Mouse (Mus musculus): ENCODE results near the gene Hcrt. TPM values are rescaled to one million over a fixed set of nuclear protein-coding genes. Genes with fewer than 3 reads are reported as not detected.
A peak's percentile ranks its signal among the peaks of the same experiment; 100 is the strongest.

Hcrt gene
- total RNA-seq (2022): not detected

- DNase-seq: no peak
These were observed at the start of gene Hcrt for GRCm38 (mm10) chr11:100762831-100763230. TSS of gene Hcrt (minus strand) at chr11:100762931.

- DNase-seq: no peak
These were observed 48.4 kb upstream of the Hcrt start for GRCm38 (mm10) chr11:100811132-100811531.

- DNase-seq: no peak
These were observed 47.8 kb upstream of the Hcrt start for GRCm38 (mm10) chr11:100810516-100810915.

GRCm38 (mm10) chr11:100806380-100807305 lies 43.9 kb upstream of the Hcrt start:
- DNase-seq: no peak

- DNase-seq: no peak
These were observed 42.8 kb upstream of the Hcrt start for GRCm38 (mm10) chr11:100805535-100805934.

- DNase-seq: no peak
These were observed 41.7 kb upstream of the Hcrt start for GRCm38 (mm10) chr11:100804409-100804808.

GRCm38 (mm10) chr11:100799426-100799825 lies 36.7 kb upstream of the Hcrt start:
- peak; percentile 88 for DNase-seq

GRCm38 (mm10) chr11:100796585-100796984 lies 33.9 kb upstream of the Hcrt start:
- no peak for DNase-seq

GRCm38 (mm10) chr11:100795386-100795785 lies 32.7 kb upstream of the Hcrt start:
- DNase-seq: no peak

GRCm38 (mm10) chr11:100791457-100792049 lies 28.8 kb upstream of the Hcrt start:
- DNase-seq: peak; percentile 77

- DNase-seq: peak; percentile 75
These were observed 27.9 kb upstream of the Hcrt start for GRCm38 (mm10) chr11:100790644-100791043.

GRCm38 (mm10) chr11:100789702-100790101 lies 27.0 kb upstream of the Hcrt start:
- no peak for DNase-seq

GRCm38 (mm10) chr11:100785774-100786173 lies 23.0 kb upstream of the Hcrt start:
- no peak for DNase-seq

GRCm38 (mm10) chr11:100784286-100784685 lies 21.6 kb upstream of the Hcrt start:
- no peak for DNase-seq

GRCm38 (mm10) chr11:100782568-100782967 lies 19.8 kb upstream of the Hcrt start:
- DNase-seq: no peak

- DNase-seq: no peak
These were observed 19.2 kb upstream of the Hcrt start for GRCm38 (mm10) chr11:100781763-100782475.

GRCm38 (mm10) chr11:100780247-100780646 lies 17.5 kb upstream of the Hcrt start:
- DNase-seq: no peak

GRCm38 (mm10) chr11:100778069-100778468 lies 15.3 kb upstream of the Hcrt start:
- DNase-seq: no peak

GRCm38 (mm10) chr11:100775921-100776320 lies 13.2 kb upstream of the Hcrt start:
- DNase-seq: no peak

GRCm38 (mm10) chr11:100774261-100774660 lies 11.5 kb upstream of the Hcrt start:
- DNase-seq: no peak

- peak; percentile 82 for DNase-seq
These were observed 8.1 kb upstream of the Hcrt start, which contains the start of gene Ghdc for GRCm38 (mm10) chr11:100770646-100771408. TSS of gene Ghdc (minus strand) at chr11:100770957.

GRCm38 (mm10) chr11:100769980-100770379 lies 7.2 kb upstream of the Hcrt start:
- DNase-seq: no peak

All from adrenal gland, adult 8-10 months (tissue).